Mouse (Mus musculus): ENCODE results near the gene Pakap.

- TF ChIP-seq CTCF (IDR thresholded peaks at IDR 0.05; ENCODE audit: insufficient read depth, low read depth, low read length) = no peak
- TF ChIP-seq POLR2A (IDR thresholded peaks at IDR 0.05; ENCODE audit: insufficient read depth, low read depth, low read length) = no peak
These were observed 44.5 kb upstream of the Pakap start for GRCm38 (mm10) chr4:57523456-57523855.
